Mouse (Mus musculus) forebrain, embryonic 15.5 days (tissue): Measurements from ENCODE around the gene Ppp1r9a. TPM values are rescaled to one million over a fixed set of nuclear protein-coding genes. Genes with fewer than 3 reads are reported as not detected.
"Not testable (repeated sequence)": the region's sequence is repeated elsewhere in the genome, so short reads cannot be mapped to it uniquely, and the experiment has no call there.

Experiments used
- ATAC-seq: fragments of 200-750 bp; cut with Nextera tagmentation; replicated peaks from 2 replicates; pipeline ENCODE4 v1.8.0; 2017; ENCODE audit warnings: mild to moderate bottlenecking, moderate TSS enrichment, moderate library complexity
- H3K27ac ChIP-seq: fragments of 300-500 bp; sonication (generic); replicated peaks from 2 replicates; pipeline ENCODE4 v1.5.1; 2015; ENCODE audit warnings: mild to moderate bottlenecking, inconsistent platforms
- H3K27me3 ChIP-seq: fragments of 300-500 bp; sonication (generic); 2 replicates; pipeline ENCODE4 v1.6.1; 2015; ENCODE audit warnings: inconsistent platforms
- H3K36me3 ChIP-seq: fragments of 300-500 bp; sonication (generic); 2 replicates; pipeline ENCODE4 v1.6.1; 2015; ENCODE audit warnings: mild to moderate bottlenecking, inconsistent platforms
- H3K4me1 ChIP-seq: fragments of 300-500 bp; sonication (generic); 2 replicates; pipeline ENCODE4 v1.6.1; 2015; ENCODE audit warnings: inconsistent platforms
- H3K4me2 ChIP-seq: fragments of 300-500 bp; sonication (generic); replicated peaks from 2 replicates; pipeline ENCODE4 v1.6.1; 2015; ENCODE audit warnings: mild to moderate bottlenecking, inconsistent platforms
- H3K4me3 ChIP-seq: fragments of 300-500 bp; sonication (generic); 2 replicates; pipeline ENCODE4 v1.5.1; 2015; ENCODE audit warnings: mild to moderate bottlenecking, inconsistent platforms
- H3K9ac ChIP-seq: fragments of 300-500 bp; sonication (generic); replicated peaks from 2 replicates; pipeline ENCODE4 v1.6.1; 2015; ENCODE audit warnings: mild to moderate bottlenecking, inconsistent platforms
- H3K9me3 ChIP-seq: fragments of 300-500 bp; sonication (generic); 2 replicates; pipeline ENCODE4 v1.6.1; 2016; ENCODE audit warnings: inconsistent platforms
- WGBS: fragments of 180-500 bp; shearing (Covaris S2); methylation state at CpG from one replicate; pipeline ENCODE4 v1.1.7; 2015; ENCODE audit warnings: mixed read lengths; 5-methylcytosine and 5-hydroxymethylcytosine counted together
- polyA plus RNA-seq: library from polyadenylated mRNA; unstranded; fragments of >200 nt; fragmentation: Nextera tagmentation; extraction: Ambion mirVana; gene quantifications from 2 replicates; pipeline ENCODE4 v1.2.1, GENCODE M21; 2015

Ppp1r9a gene
- polyA plus RNA-seq = 36.4 and 43.8 TPM in 2 replicates

DNA sequence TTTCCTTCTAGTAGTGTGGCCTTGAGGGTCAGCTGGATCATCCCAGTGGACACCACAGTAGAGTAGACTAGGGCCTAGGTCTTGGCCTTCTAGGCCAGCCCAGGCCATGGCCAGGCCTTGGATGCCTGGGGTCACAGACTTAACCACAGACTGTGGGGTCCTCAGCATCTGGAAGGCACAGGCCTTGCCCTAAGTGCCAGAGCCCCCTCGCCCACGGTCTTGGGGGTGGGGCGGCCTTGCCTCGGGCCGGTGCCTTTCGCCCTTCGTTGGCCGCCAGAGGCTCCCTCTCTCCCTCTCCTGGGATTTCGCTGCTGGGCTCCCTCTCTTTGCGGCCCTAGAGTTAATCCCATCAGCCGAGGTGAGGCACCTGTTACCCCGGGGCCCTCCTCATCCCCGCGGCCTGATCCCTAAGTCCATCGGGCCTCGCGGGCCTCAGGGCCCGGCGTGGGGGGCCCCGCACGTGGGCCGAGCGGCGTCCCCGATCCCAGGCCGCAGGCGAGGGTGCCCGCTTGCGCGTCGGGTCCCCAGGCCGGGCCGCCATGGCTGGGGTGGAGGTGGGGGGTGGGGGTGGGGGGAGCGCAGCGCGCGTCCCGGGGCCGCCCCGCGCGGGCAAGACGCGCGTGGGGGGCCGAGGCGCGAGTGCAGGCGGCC, at the start of gene Ppp1r9a:
Gene Ppp1r9a, plus strand, starts transcription at position 244 of the 651 bp plus-strand sequence.
- WGBS = under 1% methylated on average over 48 of the region's 49 CpGs
- Histone ChIP-seq H3K27ac (peak within 1 kb of the TSS; percentile 94), H3K36me3 (peaks cover 2% of the 10 kb centered on the region; the same call in 1 of the 2 replicates), H3K4me3 (peak within 1 kb of the TSS; percentile 74), H3K4me1 (peaks cover 38% of the 10 kb centered on the region), H3K9me3 (no peaks in the 10 kb centered on the region), H3K9ac (peak within 1 kb of the TSS; percentile 98), H3K4me2 (peak within 1 kb of the TSS; percentile 61), H3K27me3 (no peaks in the 10 kb centered on the region)
- peak; percentile 72 for ATAC-seq

DNA sequence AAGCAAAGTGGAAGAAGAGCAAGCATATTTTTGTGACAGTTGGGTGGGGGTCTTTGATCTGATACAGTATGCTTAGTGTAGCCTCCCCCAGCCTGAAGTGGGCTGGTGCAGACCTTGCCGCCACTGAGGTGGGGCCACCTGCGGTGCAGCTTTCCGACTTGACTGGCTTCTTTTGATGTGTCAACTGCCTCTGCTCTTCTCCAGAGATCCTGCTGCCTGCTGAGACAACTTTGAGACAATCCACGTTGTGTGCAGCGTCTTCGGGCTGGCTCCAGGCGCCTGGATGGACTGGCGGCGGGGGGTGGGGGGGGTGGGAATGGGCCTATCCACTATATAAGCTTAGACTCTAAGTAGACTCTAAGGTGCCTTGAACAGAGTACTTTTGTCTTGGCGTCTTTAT, 47.5 kb upstream of the Ppp1r9a start:
- Histone ChIP-seq H3K4me1 (no peaks in the 10 kb centered on the region), H3K9ac (no peak overlapping the region), H3K27ac (no peak overlapping the region), H3K4me3 (no peak overlapping the region), H3K36me3 (no peaks in the 10 kb centered on the region), H3K4me2 (no peak overlapping the region), H3K9me3 (no peaks in the 10 kb centered on the region), H3K27me3 (no peaks in the 10 kb centered on the region)
- no peak for ATAC-seq
- 71% methylated on average over 10 of the region's 10 CpGs for WGBS

DNA sequence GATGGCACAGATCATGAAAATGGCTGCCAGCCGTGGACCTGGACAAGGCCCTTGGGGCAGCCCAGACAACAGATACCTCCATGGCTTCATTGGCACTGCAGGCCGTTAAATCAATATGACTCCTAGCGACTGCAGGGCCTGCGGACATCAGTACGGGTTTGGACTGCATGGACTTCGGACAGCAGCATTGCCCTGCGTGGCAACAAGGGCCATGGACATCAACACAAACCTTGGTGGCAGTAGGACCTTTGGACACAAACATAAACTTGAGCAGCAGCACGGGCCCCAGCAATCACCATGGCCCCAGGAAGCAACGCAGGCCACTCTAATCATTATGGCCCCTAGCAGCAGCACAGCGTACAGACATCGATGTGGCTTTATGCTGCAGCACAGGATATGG, 45.8 kb upstream of the Ppp1r9a start:
- 96% methylated on average over 11 of the region's 11 CpGs for WGBS
- no peak overlapping the region for H3K4me2 ChIP-seq
- no peaks in the 10 kb centered on the region for H3K4me1 ChIP-seq
- H3K27me3 ChIP-seq = no peaks in the 10 kb centered on the region
- H3K9me3 ChIP-seq = no peaks in the 10 kb centered on the region
- H3K36me3 ChIP-seq = no peaks in the 10 kb centered on the region
- H3K9ac ChIP-seq = no peak overlapping the region
- no peak overlapping the region for H3K27ac ChIP-seq
- H3K4me3 ChIP-seq = no peak overlapping the region
- ATAC-seq = no peak

DNA sequence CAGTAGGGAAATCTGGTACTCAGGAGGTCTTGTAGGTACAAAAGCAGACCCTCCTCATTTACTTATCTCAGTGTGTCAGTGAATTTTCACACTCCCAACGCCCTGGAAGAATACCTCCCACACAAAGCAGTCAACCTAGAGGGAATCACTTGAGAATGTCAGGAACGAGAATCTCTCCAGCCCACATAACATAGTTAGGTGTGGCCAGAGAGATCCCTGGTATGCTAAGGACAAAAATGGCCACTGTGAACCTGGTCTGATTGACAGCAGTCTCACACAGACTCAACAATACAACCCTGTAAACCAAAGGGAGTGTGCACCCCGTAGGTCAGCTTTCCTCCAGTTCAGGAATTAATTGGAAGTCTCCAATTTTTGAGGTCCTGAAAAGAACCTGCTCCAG, 18.4 kb upstream of the Ppp1r9a start:
- H3K27me3 ChIP-seq = no peaks in the 10 kb centered on the region
- H3K36me3 ChIP-seq = no peaks in the 10 kb centered on the region
- no peak for ATAC-seq
- no peaks in the 10 kb centered on the region for H3K9me3 ChIP-seq
- H3K4me1 ChIP-seq = no peaks in the 10 kb centered on the region
- no peak overlapping the region for H3K9ac ChIP-seq
- H3K4me3 ChIP-seq = no peak overlapping the region
- no peak overlapping the region for H3K27ac ChIP-seq
- H3K4me2 ChIP-seq = no peak overlapping the region
- 56% methylated on average over 3 of the region's 3 CpGs for WGBS

DNA sequence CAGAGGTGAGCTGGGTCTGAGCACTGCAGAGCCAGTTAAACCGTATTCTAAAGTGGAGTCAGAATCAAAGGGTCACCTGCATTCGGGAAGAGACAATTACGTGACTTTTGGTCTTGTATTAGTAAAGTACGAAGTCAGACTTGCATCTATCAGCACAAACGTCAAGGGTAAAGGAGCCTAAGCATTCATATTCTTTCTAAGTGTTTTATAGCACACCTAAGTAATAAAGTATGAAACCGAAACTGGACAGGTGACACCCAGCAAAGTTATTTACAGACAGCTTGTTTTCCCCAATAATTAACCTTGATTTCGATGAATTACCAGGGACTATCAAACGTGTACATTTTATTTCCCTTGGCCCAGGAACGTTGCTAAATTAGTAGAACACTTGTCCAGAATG, 13.2 kb upstream of the Ppp1r9a start:
- Histone ChIP-seq H3K4me1 (no peaks in the 10 kb centered on the region), H3K4me2 (no peak overlapping the region), H3K27ac (no peak overlapping the region), H3K9me3 (no peaks in the 10 kb centered on the region), H3K27me3 (no peaks in the 10 kb centered on the region), H3K4me3 (no peak overlapping the region), H3K9ac (no peak overlapping the region), H3K36me3 (no peaks in the 10 kb centered on the region)
- 86% methylated on average over 9 of the region's 9 CpGs for WGBS
- ATAC-seq = no peak

DNA sequence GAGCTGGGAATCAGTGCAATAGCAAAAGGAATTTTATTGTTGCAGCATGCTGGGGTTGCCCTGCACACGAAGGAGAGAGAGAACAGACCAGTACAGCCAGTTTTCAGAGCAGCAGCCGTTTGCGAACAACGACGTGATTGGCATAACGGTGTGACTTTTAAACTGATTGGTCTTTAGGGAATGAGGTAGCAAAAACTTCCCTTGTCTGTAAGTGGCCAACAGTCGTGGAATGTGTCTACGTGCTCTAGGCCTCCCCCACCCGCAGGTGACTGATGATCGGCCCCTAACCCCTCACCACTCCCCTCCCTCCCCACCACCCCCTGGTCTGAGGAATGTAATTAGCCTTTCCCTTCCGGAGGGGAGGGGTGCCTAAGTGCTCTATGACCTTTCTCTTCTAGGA, 10.3 kb upstream of the Ppp1r9a start:
- H3K27me3 ChIP-seq = no peaks in the 10 kb centered on the region
- H3K27ac ChIP-seq = no peak overlapping the region
- no peak for ATAC-seq
- H3K36me3 ChIP-seq = no peaks in the 10 kb centered on the region
- no peak overlapping the region for H3K9ac ChIP-seq
- no peak overlapping the region for H3K4me3 ChIP-seq
- WGBS = 59% methylated on average over 11 of the region's 11 CpGs
- H3K9me3 ChIP-seq = no peaks in the 10 kb centered on the region
- no peak overlapping the region for H3K4me2 ChIP-seq
- H3K4me1 ChIP-seq = no peaks in the 10 kb centered on the region

DNA sequence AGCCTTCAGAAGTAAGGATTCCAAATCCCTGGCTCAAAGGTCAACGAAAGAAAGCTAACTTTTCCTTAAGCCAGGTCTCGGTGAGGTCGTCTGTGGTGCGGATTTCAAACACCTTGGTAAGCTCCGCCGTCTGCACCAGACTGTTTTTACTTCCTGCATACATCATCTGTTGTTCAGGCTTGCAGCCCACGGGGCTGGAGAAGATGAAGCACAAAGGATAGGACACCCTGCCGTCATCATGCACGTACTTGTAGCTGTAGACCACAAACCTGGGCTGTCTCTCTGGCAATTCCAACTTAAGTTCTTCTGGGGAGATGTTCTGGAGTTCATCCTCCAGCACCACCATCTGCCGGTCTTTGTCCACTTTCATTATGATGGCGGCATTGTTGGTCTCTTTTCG, 9.4 kb upstream of the Ppp1r9a start:
- H3K36me3 ChIP-seq, H3K9ac ChIP-seq, H3K27ac ChIP-seq, ATAC-seq, H3K27me3 ChIP-seq, H3K4me3 ChIP-seq, H3K4me2 ChIP-seq, H3K4me1 ChIP-seq, H3K9me3 ChIP-seq: not testable (repeated sequence)
- 75% methylated on average over 12 of the region's 12 CpGs for WGBS

DNA sequence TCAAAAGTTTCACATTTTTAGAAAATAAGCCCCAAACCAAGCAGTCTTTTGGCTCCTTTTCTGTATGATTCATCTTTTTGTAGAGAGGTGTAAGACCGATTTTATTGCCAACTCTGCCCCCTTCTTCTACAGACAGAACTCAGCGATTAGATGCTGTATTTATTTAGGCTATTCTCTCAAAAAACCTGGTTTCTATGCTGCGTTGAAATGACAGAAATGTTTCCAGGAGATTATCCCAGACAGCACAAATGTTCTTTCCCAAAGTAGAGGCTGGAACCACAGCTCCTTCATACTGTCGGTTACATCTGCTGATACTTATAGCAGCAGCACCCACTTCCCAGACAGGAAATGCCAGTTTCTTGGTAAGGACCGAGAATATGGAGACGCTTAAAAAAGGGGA, 2.8 kb upstream of the Ppp1r9a start:
- 91% methylated on average over 6 of the region's 6 CpGs for WGBS
- Histone ChIP-seq H3K4me2 (no peak overlapping the region), H3K9me3 (no peaks in the 10 kb centered on the region), H3K4me3 (no peak overlapping the region), H3K27ac (no peak overlapping the region), H3K9ac (no peak overlapping the region), H3K36me3 (no peaks in the 10 kb centered on the region), H3K4me1 (peaks cover 13% of the 10 kb centered on the region), H3K27me3 (no peaks in the 10 kb centered on the region)
- no peak for ATAC-seq

DNA sequence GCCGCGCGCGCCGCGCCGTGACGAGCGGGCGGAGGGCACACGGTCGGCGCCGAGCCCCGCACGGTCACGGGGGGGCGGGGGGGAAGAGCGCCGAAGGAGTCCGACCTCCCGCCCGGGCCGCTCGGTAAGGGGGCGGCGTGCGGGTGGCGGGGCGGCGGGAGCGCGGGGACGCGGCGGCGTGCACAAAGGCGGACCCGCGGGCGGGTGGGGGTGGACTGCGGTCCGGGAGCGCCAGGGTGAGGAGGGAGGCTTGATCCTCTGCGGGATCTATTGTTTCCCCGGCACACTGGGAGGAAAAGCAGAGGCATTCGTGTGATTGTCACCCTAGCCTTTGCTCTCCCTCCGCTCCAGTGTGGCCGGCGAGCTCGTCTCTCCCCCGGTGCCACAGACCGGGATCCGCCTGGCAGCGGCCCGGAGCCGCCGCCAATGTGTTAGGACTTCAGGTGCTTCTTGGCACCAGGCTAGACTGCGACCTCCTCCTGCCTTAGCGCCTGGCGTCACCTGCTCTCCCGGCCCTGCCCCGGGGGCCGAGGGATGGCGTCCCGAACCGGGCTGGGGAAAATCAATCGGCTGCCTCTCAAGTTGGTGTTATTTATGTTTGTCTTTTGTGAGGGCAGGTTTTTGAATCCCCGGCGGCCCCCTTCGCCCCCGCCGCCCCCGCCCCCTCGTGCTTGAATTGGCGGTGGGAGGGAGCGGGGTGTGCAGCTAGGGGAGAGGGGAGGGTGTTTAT, 773 bp downstream of the Ppp1r9a start:
- H3K4me2 ChIP-seq = peak overlapping the region; percentile 61
- peak overlapping the region; percentile 98 for H3K9ac ChIP-seq
- peaks cover 2% of the 10 kb centered on the region; the same call in 1 of the 2 replicates for H3K36me3 ChIP-seq
- H3K4me1 ChIP-seq = peaks cover 44% of the 10 kb centered on the region
- under 1% methylated on average over 70 of the region's 77 CpGs for WGBS
- H3K27ac ChIP-seq = peak overlapping the region; percentile 94
- H3K4me3 ChIP-seq = peak overlapping the region; percentile 74
- peak; percentile 82 for ATAC-seq
- no peaks in the 10 kb centered on the region for H3K27me3 ChIP-seq
- no peaks in the 10 kb centered on the region for H3K9me3 ChIP-seq

DNA sequence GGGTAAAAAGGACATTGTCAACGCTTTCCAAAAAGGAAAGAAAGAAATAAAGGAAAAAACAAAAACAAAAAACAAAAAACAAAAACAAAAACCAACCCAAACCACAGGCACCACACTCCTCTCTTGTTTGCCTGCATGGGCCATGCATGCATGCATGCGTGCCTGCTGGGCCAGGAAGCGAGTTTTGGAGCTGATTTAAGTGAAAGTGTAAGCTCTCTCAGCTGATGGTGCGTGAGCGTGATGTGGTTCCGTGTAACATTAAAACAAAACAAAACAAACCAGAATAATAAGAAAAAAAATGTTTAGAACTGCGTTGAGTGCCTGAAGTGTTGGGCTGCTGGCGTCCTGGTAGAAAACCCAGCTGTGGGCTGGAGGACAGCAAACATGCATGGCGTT, 1.3 kb downstream of the Ppp1r9a start:
- Histone ChIP-seq H3K9ac (peak overlapping the region; percentile 98), H3K4me1 (peaks cover 50% of the 10 kb centered on the region), H3K27ac (peak overlapping the region; percentile 94), H3K36me3 (peaks cover 2% of the 10 kb centered on the region; the same call in 1 of the 2 replicates), H3K4me3 (peak overlapping the region; percentile 74), H3K27me3 (no peaks in the 10 kb centered on the region), H3K9me3 (no peaks in the 10 kb centered on the region), H3K4me2 (peak overlapping the region; percentile 61)
- ATAC-seq = peak; percentile 59
- 4% methylated on average over 9 of the region's 9 CpGs for WGBS

DNA sequence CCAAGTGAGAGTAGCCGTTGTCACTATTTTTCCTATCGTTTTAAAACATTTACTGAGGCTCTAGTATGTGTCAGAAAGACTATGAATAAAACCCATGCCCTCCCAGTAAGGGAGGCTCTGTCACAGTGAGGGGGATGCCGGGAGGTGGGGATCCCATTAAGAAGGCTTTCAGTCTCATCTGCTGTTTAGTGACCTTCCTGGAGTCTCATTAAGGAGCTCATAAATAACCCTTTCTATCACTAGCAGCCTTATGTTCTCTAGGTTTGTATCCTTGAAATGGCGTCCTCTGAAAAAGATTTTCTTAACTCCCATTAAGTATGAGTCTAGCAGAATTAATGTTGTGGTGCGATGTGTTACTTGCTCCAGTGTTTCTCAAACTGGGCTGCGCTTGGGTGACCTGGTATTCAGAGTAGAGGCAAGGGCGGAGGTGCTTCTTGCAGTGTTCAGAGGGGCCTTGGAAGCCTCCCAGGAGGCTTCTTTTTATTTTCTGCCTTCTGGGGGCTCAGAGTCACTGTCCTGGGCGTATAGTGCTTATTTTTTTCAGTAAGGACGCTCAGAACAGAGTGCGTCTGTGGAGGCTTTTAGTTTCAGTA, 7.4 kb downstream of the Ppp1r9a start:
- no peak overlapping the region for H3K4me3 ChIP-seq
- H3K9ac ChIP-seq = no peak overlapping the region
- H3K9me3 ChIP-seq = no peaks in the 10 kb centered on the region
- no peaks in the 10 kb centered on the region for H3K27me3 ChIP-seq
- H3K4me1 ChIP-seq = peaks cover 49% of the 10 kb centered on the region
- H3K36me3 ChIP-seq = peaks cover 2% of the 10 kb centered on the region; the same call in 1 of the 2 replicates
- H3K4me2 ChIP-seq = no peak overlapping the region
- WGBS = 36% methylated on average over 10 of the region's 10 CpGs
- no peak overlapping the region for H3K27ac ChIP-seq
- ATAC-seq = no peak

DNA sequence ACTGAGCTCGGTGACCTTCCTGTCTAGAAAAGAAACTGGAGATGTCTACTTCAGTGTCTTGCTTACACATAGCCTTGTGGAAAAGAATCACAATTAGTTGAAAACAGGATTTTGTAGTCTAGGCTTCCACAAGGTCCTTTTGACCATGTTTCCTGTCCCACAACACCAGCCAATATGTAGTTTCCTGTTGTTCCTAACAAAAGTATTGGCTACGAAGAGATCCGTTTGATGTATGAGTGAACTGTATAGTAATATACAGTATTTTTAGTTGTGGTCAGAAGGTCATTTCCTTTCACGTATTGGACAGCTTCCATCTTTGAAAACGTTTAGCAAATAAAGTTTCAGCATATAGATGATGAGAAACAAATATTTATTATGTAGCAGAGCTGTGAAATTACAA, 15.8 kb downstream of the Ppp1r9a start:
- Histone ChIP-seq H3K27me3 (no peaks in the 10 kb centered on the region), H3K4me2 (no peak overlapping the region), H3K4me1 (peaks cover 3% of the 10 kb centered on the region; the same call in 1 of the 2 replicates), H3K9me3 (no peaks in the 10 kb centered on the region), H3K4me3 (no peak overlapping the region), H3K9ac (no peak overlapping the region), H3K27ac (no peak overlapping the region), H3K36me3 (peaks cover 9% of the 10 kb centered on the region)
- WGBS = 90% methylated on average over 5 of the region's 5 CpGs
- no peak for ATAC-seq
